Mouse (Mus musculus) thymus, postnatal 36 days (tissue): ENCODE results near the gene Mad2l2.

Experiments used
- DNase-seq, 2 experiments: peaks; one replicate each; pipeline ENCODE4 v3.0.0; 2022; ENCODE audit warnings: mixed read lengths in 2 of 2

The Mad2l2 gene

GRCm38 (mm10) chr4:148149540-148149939, 19.4 kb downstream of the Mad2l2 start:
- no peak for DNase-seq

GRCm38 (mm10) chr4:148150242-148150641, 20.1 kb downstream of the Mad2l2 start:
- no peak for DNase-seq

- no peak for DNase-seq
These were observed 20.7 kb downstream of the Mad2l2 start for GRCm38 (mm10) chr4:148150953-148151266.

GRCm38 (mm10) chr4:148151267-148152168, 21.3 kb downstream of the Mad2l2 start, which contains the start of gene Fbxo6:
Gene Fbxo6, minus strand, starts transcription at chr4:148152140.
- DNase-seq: peak; percentile 84 to 87

GRCm38 (mm10) chr4:148152547-148152946, 22.4 kb downstream of the Mad2l2 start:
- DNase-seq: no peak

- no peak for DNase-seq
These were observed 23.8 kb downstream of the Mad2l2 start for GRCm38 (mm10) chr4:148154006-148154405.

- DNase-seq: no peak
These were observed 24.8 kb downstream of the Mad2l2 start for GRCm38 (mm10) chr4:148154982-148155381.

- no peak for DNase-seq
These were observed 28.5 kb downstream of the Mad2l2 start for GRCm38 (mm10) chr4:148158436-148159348.

- DNase-seq: peak; percentile 90 to 91
These were observed 29.6 kb downstream of the Mad2l2 start for GRCm38 (mm10) chr4:148159544-148160435.

- no peak for DNase-seq
These were observed 30.5 kb downstream of the Mad2l2 start, which contains the start of the genes Fbxo44 and Fbxo2 for GRCm38 (mm10) chr4:148160436-148161390. Gene Fbxo44, minus strand, starts transcription at chr4:148160482. Gene Fbxo2, plus strand, starts transcription at chr4:148160621.

GRCm38 (mm10) chr4:148164002-148164439, 33.8 kb downstream of the Mad2l2 start:
- DNase-seq: peak; percentile 76 to 82

- no peak for DNase-seq
These were observed 34.3 kb downstream of the Mad2l2 start for GRCm38 (mm10) chr4:148164461-148164860.

GRCm38 (mm10) chr4:148165551-148165950, 35.4 kb downstream of the Mad2l2 start:
- DNase-seq: no peak

GRCm38 (mm10) chr4:148166431-148166830, 36.2 kb downstream of the Mad2l2 start:
- no peak for DNase-seq

GRCm38 (mm10) chr4:148166986-148167385, 36.8 kb downstream of the Mad2l2 start:
- peak; percentile 64 to 75 for DNase-seq

- peak; percentile 57 to 62 for DNase-seq
These were observed 38.1 kb downstream of the Mad2l2 start for GRCm38 (mm10) chr4:148168287-148168686.

GRCm38 (mm10) chr4:148169586-148169985, 39.4 kb downstream of the Mad2l2 start:
- no peak for DNase-seq

GRCm38 (mm10) chr4:148170842-148171241, 40.7 kb downstream of the Mad2l2 start:
- DNase-seq: peak in 1 of 2 experiments; percentile 29

GRCm38 (mm10) chr4:148171261-148171660, 41.1 kb downstream of the Mad2l2 start:
- no peak for DNase-seq

- DNase-seq: no peak
These were observed 43.8 kb downstream of the Mad2l2 start for GRCm38 (mm10) chr4:148173811-148174494.
